Comparison of ENCODE assay signal across 21 mouse cellular contexts in the genomic region with DNA sequence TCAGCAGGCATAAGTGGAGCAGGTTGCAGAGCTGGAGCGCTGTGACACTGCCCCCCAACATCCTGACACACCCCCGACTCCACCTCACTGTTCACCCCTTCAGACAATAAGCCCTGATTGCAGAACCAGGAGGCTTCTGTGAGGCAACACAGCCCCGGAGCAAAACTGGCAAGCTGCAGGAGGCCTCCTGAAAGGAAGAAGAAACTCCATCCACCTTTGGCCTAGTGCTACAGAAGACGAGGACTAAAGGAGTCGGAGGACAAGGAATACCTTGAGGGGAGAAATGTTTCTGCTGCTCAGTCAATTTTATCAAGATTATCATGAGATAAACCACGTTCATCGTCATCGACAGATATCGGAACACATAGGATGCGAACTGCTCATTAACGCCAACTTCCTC. TPM values are rescaled to one million over a fixed set of nuclear protein-coding genes. Genes with fewer than 3 reads are reported as not detected.
DNase-seq lines count a peak whose midpoint lies in the region; ATAC-seq and TF ChIP-seq lines count a peak whose summit lies in the region.
"Had no signal": no experiment of that assay in that cellular context is flagged by ENCODE, and none has a peak within 500 bp of the region (broad histone marks: within the 10 kb centered on the region; RNA-seq: fewer than 3 reads in every experiment).

No protein-coding gene starts in this region.

- peak overlapping the region; percentile 52 for H3K4me3 ChIP-seq in kidney, adult 2 months (ENCODE audit: insufficient read depth, low read depth, low read length)
- peak overlapping the region; percentile 55 for H3K4me3 ChIP-seq in liver, embryonic 16.5 days (ENCODE audit: low read depth, low read length)
- H3K4me3 ChIP-seq in midbrain, embryonic 16.5 days (ENCODE audit: low read depth, low read length), result no peak overlapping the region
- H3K4me3 ChIP-seq: forebrain, embryonic 13.5 days; gastrocnemius, adult 2 months had no signal

- no peaks in the 10 kb centered on the region for H3K36me3 ChIP-seq in kidney, adult 2 months (ENCODE audit: control insufficient read depth, insufficient read depth, low read length)
- H3K36me3 ChIP-seq in liver, embryonic 16.5 days (ENCODE audit: control insufficient read depth, insufficient read depth), result no peaks in the 10 kb centered on the region; the same call in 1 of the 2 replicates
- H3K36me3 ChIP-seq in midbrain, embryonic 16.5 days (ENCODE audit: control insufficient read depth, insufficient read depth, low read length), result no peaks in the 10 kb centered on the region
- H3K36me3 ChIP-seq: heart, embryonic 15.5 days; hindbrain, embryonic 15.5 days; midbrain, embryonic 10.5 days had no signal

- TF ChIP-seq POLR2A in kidney, adult 2 months (IDR thresholded peaks at IDR 0.05; ENCODE audit: low read depth, low read length), result no peak

- H3K4me2 ChIP-seq in liver, embryonic 16.5 days (ENCODE audit: low read depth, low read length), result peak overlapping the region; percentile 49
- no peak overlapping the region for H3K4me2 ChIP-seq in midbrain, embryonic 16.5 days (ENCODE audit: low read length)

- H3K9me3 ChIP-seq in liver, embryonic 16.5 days (replicated peaks; ENCODE audit: control insufficient read depth, low read length), result no peaks in the 10 kb centered on the region
- no peaks in the 10 kb centered on the region for H3K9me3 ChIP-seq in midbrain, embryonic 16.5 days (replicated peaks; ENCODE audit: control insufficient read depth, low read length, poor library complexity, severe bottlenecking)
- H3K9me3 ChIP-seq: forebrain, embryonic 13.5 days; heart, embryonic 15.5 days; hindbrain, embryonic 15.5 days had no signal

- no peaks in the 10 kb centered on the region for H3K27me3 ChIP-seq in kidney, adult 2 months (replicated peaks; ENCODE audit: control insufficient read depth, insufficient read depth, low read length)
- peaks cover 15% of the 10 kb centered on the region; the same call in 1 of the 2 replicates for H3K27me3 ChIP-seq in liver, embryonic 16.5 days (ENCODE audit: control insufficient read depth, insufficient read depth, low read depth, low read length)
- no peaks in the 10 kb centered on the region for H3K27me3 ChIP-seq in midbrain, embryonic 16.5 days (ENCODE audit: control insufficient read depth, insufficient read depth, low read depth, low read length)
- H3K27me3 ChIP-seq: hindbrain, embryonic 15.5 days had no signal

- no peak for TF ChIP-seq CTCF in kidney, adult 2 months (conservative IDR thresholded peaks at IDR 0.05; ENCODE audit: insufficient read depth, insufficient read length, low read depth, low read length)

- peak overlapping the region; percentile 58 for H3K27ac ChIP-seq in kidney, adult 2 months (ENCODE audit: insufficient read depth, low read depth, low read length)
- no peak overlapping the region for H3K27ac ChIP-seq in liver, embryonic 16.5 days (ENCODE audit: low read length)
- H3K27ac ChIP-seq in midbrain, embryonic 16.5 days (ENCODE audit: low read length), result no peak overlapping the region
- H3K27ac ChIP-seq: forebrain, embryonic 13.5 days; gastrocnemius, adult 2 months; heart, embryonic 15.5 days; hindbrain, embryonic 15.5 days; midbrain, embryonic 10.5 days had no signal

- H3K4me1 ChIP-seq in kidney, adult 2 months (ENCODE audit: control insufficient read depth, insufficient read depth, low read length), result 0 out of 2 replicates have a peak, but pooled peaks cover 2% of the 10 kb centered on the region
- peaks cover 5% of the 10 kb centered on the region for H3K4me1 ChIP-seq in liver, embryonic 16.5 days (ENCODE audit: control insufficient read depth, low read depth, low read length)
- H3K4me1 ChIP-seq in midbrain, embryonic 16.5 days (ENCODE audit: control insufficient read depth, insufficient read depth, low read length), result peaks cover 6% of the 10 kb centered on the region; the same call in 1 of the 2 replicates

- no peak for ATAC-seq in cerebellum, adult (ENCODE audit: insufficient number of reproducible peaks, low FRiP score, low TSS enrichment)
- ATAC-seq in liver, embryonic 16.5 days (ENCODE audit: low read depth), result no peak
- ATAC-seq in midbrain, embryonic 16.5 days, result no peak
- ATAC-seq: forebrain, embryonic 13.5 days had no signal

- no peak overlapping the region for H3K9ac ChIP-seq in liver, embryonic 16.5 days (ENCODE audit: low read depth, low read length)
- H3K9ac ChIP-seq in midbrain, embryonic 16.5 days (ENCODE audit: low read depth, low read length), result no peak overlapping the region
- H3K9ac ChIP-seq: forebrain, embryonic 13.5 days; heart, embryonic 15.5 days had no signal

- WGBS in kidney, adult 2 months, result 78% methylated on average over 11 of the region's 11 CpGs
- WGBS in liver, embryonic 16.5 days (ENCODE audit: insufficient replicate concordance), result 61% methylated on average over 11 of the region's 11 CpGs
- 91% methylated on average over 11 of the region's 11 CpGs for WGBS in midbrain, embryonic 16.5 days

- DNase-seq in cerebellum, adult 11-12 months, result peak; percentile 32
- no peak for DNase-seq in kidney, adult 2 months
- no peak for DNase-seq in kidney, adult 11 months
- DNase-seq in fat pad, adult 2 months (ENCODE audit: extremely low read depth, low read depth, low spot score), result peak; percentile 90
- DNase-seq in right cerebral cortex, postnatal 4 days, result no peak
- DNase-seq: gastrocnemius, adult 2 months; heart, postnatal 36 days; kidney, postnatal 14 days; left cerebral cortex, postnatal 4 days; lung, postnatal 10 days; thymus, postnatal 25 days had no signal

RNA-seq across cellular contexts. Expression of a gene that starts 1.5 kb away (rescaled TPM):
- polyA plus RNA-seq in kidney, adult 2 months (2012; rRNA removed), result 14.0 and 18.1 TPM in 2 replicates
- polyA plus RNA-seq in liver, embryonic 16.5 days (2015; fragmentation: Nextera tagmentation; extraction: Ambion mirVana), result 4.4 and 4.5 TPM in 2 replicates
- 0.91 and 1.4 TPM in 2 replicates for polyA plus RNA-seq in midbrain, embryonic 16.5 days (2015; fragmentation: Nextera tagmentation; extraction: Ambion mirVana)

RNA-seq across cellular contexts. Expression of a gene that starts 11.0 kb away (rescaled TPM):
- not detected in 2 replicates for polyA plus RNA-seq in kidney, adult 2 months (2012; rRNA removed)
- not detected in 2 replicates for polyA plus RNA-seq in liver, embryonic 16.5 days (2015; fragmentation: Nextera tagmentation; extraction: Ambion mirVana)
- 0.09 and 0.29 TPM in 2 replicates for polyA plus RNA-seq in midbrain, embryonic 16.5 days (2015; fragmentation: Nextera tagmentation; extraction: Ambion mirVana)
- polyA plus RNA-seq: embryonic facial prominence, embryonic 11.5 days; forebrain, embryonic 13.5 days; heart, embryonic 15.5 days; intestine, embryonic 14.5 days; midbrain, embryonic 10.5 days; neural tube, embryonic 11.5 days had no signal

RNA-seq across cellular contexts. Expression of a gene that starts 19.1 kb away (rescaled TPM):
- polyA plus RNA-seq in kidney, adult 2 months (2012; rRNA removed), result 18.0 and 21.0 TPM in 2 replicates
- 19.5 and 21.7 TPM in 2 replicates for polyA plus RNA-seq in liver, embryonic 16.5 days (2015; fragmentation: Nextera tagmentation; extraction: Ambion mirVana)
- polyA plus RNA-seq in midbrain, embryonic 16.5 days (2015; fragmentation: Nextera tagmentation; extraction: Ambion mirVana), result 19.7 and 23.4 TPM in 2 replicates

RNA-seq across cellular contexts. Expression of a gene that starts 25.9 kb away (rescaled TPM):
- 0.04 and 0.05 TPM in 2 replicates for polyA plus RNA-seq in kidney, adult 2 months (2012; rRNA removed)
- 0.09 and 0.13 TPM in 2 replicates for polyA plus RNA-seq in liver, embryonic 16.5 days (2015; fragmentation: Nextera tagmentation; extraction: Ambion mirVana)
- polyA plus RNA-seq in midbrain, embryonic 16.5 days (2015; fragmentation: Nextera tagmentation; extraction: Ambion mirVana), result 0.10 and 0.20 TPM in 2 replicates
- polyA plus RNA-seq: embryonic facial prominence, embryonic 11.5 days; forebrain, embryonic 13.5 days; midbrain, embryonic 10.5 days; neural tube, embryonic 11.5 days had no signal

RNA-seq across cellular contexts. Expression of a gene that starts 28.9 kb away (rescaled TPM):
- polyA plus RNA-seq in kidney, adult 2 months (2012; rRNA removed), result 0.34 and 0.42 TPM in 2 replicates
- 0.05 and 0.09 TPM in 2 replicates for polyA plus RNA-seq in liver, embryonic 16.5 days (2015; fragmentation: Nextera tagmentation; extraction: Ambion mirVana)
- 0.18 and 0.31 TPM in 2 replicates for polyA plus RNA-seq in midbrain, embryonic 16.5 days (2015; fragmentation: Nextera tagmentation; extraction: Ambion mirVana)
- polyA plus RNA-seq: forebrain, embryonic 13.5 days; intestine, embryonic 14.5 days had no signal

Comparison
In these comparisons a context has a peak if more than half of its experiments do, and no peak if none do; other contexts are left out.
1. DNase-seq: peak in cerebellum, adult 11-12 months (single experiment) and fat pad, adult 2 months (single experiment); none in kidney, adult 2 months (single experiment), kidney, adult 11 months (single experiment) and right cerebral cortex, postnatal 4 days (single experiment).